Mouse (Mus musculus): ENCODE data around the gene Cenpv. TPM values are rescaled to one million over a fixed set of nuclear protein-coding genes. Genes with fewer than 3 reads are reported as not detected.

The Cenpv gene
- polyA plus RNA-seq, 2 experiments: 27.0 to 40.5 TPM

- Histone ChIP-seq H3K36me3 (ENCODE audit: control insufficient read depth, insufficient read depth, low read length) (no peaks in the 10 kb centered on the region), H3K27me3 (ENCODE audit: control insufficient read depth, insufficient read depth, low read length) (no peaks in the 10 kb centered on the region), H3K9me3 (ENCODE audit: control insufficient read depth, low read length) (no peaks in the 10 kb centered on the region), H3K4me3 (replicated peaks; ENCODE audit: low read length) (peak overlapping the region; percentile 48), H3K4me1 (ENCODE audit: control insufficient read depth, insufficient read depth, low read length) (peaks cover 6% of the 10 kb centered on the region), H3K4me2 (replicated peaks; ENCODE audit: low read depth, low read length, severe bottlenecking) (peak overlapping the region; percentile 99), H3K27ac (replicated peaks; ENCODE audit: low read depth, low read length) (no peak overlapping the region), H3K9ac (ENCODE audit: low read depth, low read length, severe bottlenecking) (peak overlapping the region; percentile 52)
- no peak for TF ChIP-seq POLR2A (IDR thresholded peaks at IDR 0.05; ENCODE audit: borderline replicate concordance, extremely low read depth, insufficient read depth, insufficient read length)
- WGBS: 9% methylated on average over 27 of the region's 27 CpGs
- peak; percentile 19; the same call in 1 of the 2 replicates for ATAC-seq (ENCODE audit: low FRiP score, low read depth)
- DNase-seq (ENCODE audit: low spot score): no peak
Observed at GRCm38 (mm10) chr11:62575659-62576438, 36.8 kb upstream of the Cenpv start.

GRCm38 (mm10) chr11:62575297-62575658 is 36.2 kb upstream of the Cenpv start:
- peaks cover 6% of the 10 kb centered on the region for H3K4me1 ChIP-seq (ENCODE audit: control insufficient read depth, insufficient read depth, low read length)
- H3K9ac ChIP-seq (ENCODE audit: low read depth, low read length, severe bottlenecking): peak overlapping the region; percentile 52
- peak overlapping the region; percentile 48 for H3K4me3 ChIP-seq (replicated peaks; ENCODE audit: low read length)
- no peaks in the 10 kb centered on the region for H3K36me3 ChIP-seq (ENCODE audit: control insufficient read depth, insufficient read depth, low read length)
- no peak for TF ChIP-seq POLR2A (IDR thresholded peaks at IDR 0.05; ENCODE audit: borderline replicate concordance, extremely low read depth, insufficient read depth, insufficient read length)
- no peak overlapping the region for H3K27ac ChIP-seq (replicated peaks; ENCODE audit: low read depth, low read length)
- WGBS: 2% methylated on average over 9 of the region's 9 CpGs
- peak overlapping the region; percentile 99 for H3K4me2 ChIP-seq (replicated peaks; ENCODE audit: low read depth, low read length, severe bottlenecking)
- peak; percentile 83 for ATAC-seq (ENCODE audit: low FRiP score, low read depth)
- no peaks in the 10 kb centered on the region for H3K27me3 ChIP-seq (ENCODE audit: control insufficient read depth, insufficient read depth, low read length)
- H3K9me3 ChIP-seq (ENCODE audit: control insufficient read depth, low read length): no peaks in the 10 kb centered on the region
- peak; percentile 74 for DNase-seq (ENCODE audit: low spot score)

GRCm38 (mm10) chr11:62574703-62575085 is 35.6 kb upstream of the Cenpv start:
- H3K4me1 ChIP-seq (ENCODE audit: control insufficient read depth, insufficient read depth, low read length): peaks cover 6% of the 10 kb centered on the region
- H3K36me3 ChIP-seq (ENCODE audit: control insufficient read depth, insufficient read depth, low read length): no peaks in the 10 kb centered on the region
- no peak for DNase-seq (ENCODE audit: low spot score)
- H3K4me3 ChIP-seq (replicated peaks; ENCODE audit: low read length): no peak overlapping the region
- no peak overlapping the region for H3K9ac ChIP-seq (ENCODE audit: low read depth, low read length, severe bottlenecking)
- no peak overlapping the region for H3K27ac ChIP-seq (replicated peaks; ENCODE audit: low read depth, low read length)
- no peak overlapping the region for H3K4me2 ChIP-seq (replicated peaks; ENCODE audit: low read depth, low read length, severe bottlenecking)
- H3K9me3 ChIP-seq (ENCODE audit: control insufficient read depth, low read length): no peaks in the 10 kb centered on the region
- ATAC-seq (ENCODE audit: low FRiP score, low read depth): no peak
- TF ChIP-seq POLR2A (IDR thresholded peaks at IDR 0.05; ENCODE audit: borderline replicate concordance, extremely low read depth, insufficient read depth, insufficient read length): no peak
- WGBS: 82% methylated on average over 4 of the region's 4 CpGs
- H3K27me3 ChIP-seq (ENCODE audit: control insufficient read depth, insufficient read depth, low read length): no peaks in the 10 kb centered on the region

GRCm38 (mm10) chr11:62573959-62574702 is 35.1 kb upstream of the Cenpv start, which contains the start of gene Trpv2:
Gene Trpv2 (plus strand): TSS chr11:62574486.
- Histone ChIP-seq H3K4me1 (ENCODE audit: control insufficient read depth, insufficient read depth, low read length) (peaks cover 6% of the 10 kb centered on the region), H3K27ac (replicated peaks; ENCODE audit: low read depth, low read length) (no peak within 1 kb of the TSS), H3K9me3 (ENCODE audit: control insufficient read depth, low read length) (no peaks in the 10 kb centered on the region), H3K27me3 (ENCODE audit: control insufficient read depth, insufficient read depth, low read length) (no peaks in the 10 kb centered on the region), H3K4me2 (replicated peaks; ENCODE audit: low read depth, low read length, severe bottlenecking) (peak within 1 kb of the TSS; percentile 99), H3K9ac (ENCODE audit: low read depth, low read length, severe bottlenecking) (no peak within 1 kb of the TSS; the same call in 1 of the 2 replicates), H3K36me3 (ENCODE audit: control insufficient read depth, insufficient read depth, low read length) (no peaks in the 10 kb centered on the region), H3K4me3 (replicated peaks; ENCODE audit: low read length) (peak within 1 kb of the TSS; percentile 48)
- DNase-seq (ENCODE audit: low spot score) (no peak), ATAC-seq (ENCODE audit: low FRiP score, low read depth) (no peak)
- TF ChIP-seq POLR2A (IDR thresholded peaks at IDR 0.05; ENCODE audit: borderline replicate concordance, extremely low read depth, insufficient read depth, insufficient read length): no peak
- 76% methylated on average over 6 of the region's 6 CpGs for WGBS

GRCm38 (mm10) chr11:62568300-62568699 is 29.2 kb upstream of the Cenpv start:
- Histone ChIP-seq H3K36me3 (ENCODE audit: control insufficient read depth, insufficient read depth, low read length) (no peaks in the 10 kb centered on the region), H3K27me3 (ENCODE audit: control insufficient read depth, insufficient read depth, low read length) (no peaks in the 10 kb centered on the region), H3K9me3 (ENCODE audit: control insufficient read depth, low read length) (no peaks in the 10 kb centered on the region), H3K4me3 (replicated peaks; ENCODE audit: low read length) (no peak overlapping the region), H3K9ac (ENCODE audit: low read depth, low read length, severe bottlenecking) (no peak overlapping the region), H3K27ac (replicated peaks; ENCODE audit: low read depth, low read length) (no peak overlapping the region), H3K4me1 (ENCODE audit: control insufficient read depth, insufficient read depth, low read length) (no peaks in the 10 kb centered on the region), H3K4me2 (replicated peaks; ENCODE audit: low read depth, low read length, severe bottlenecking) (no peak overlapping the region)
- DNase-seq (ENCODE audit: low spot score): peak; percentile 15
- WGBS: 66% methylated on average over 3 of the region's 3 CpGs
- TF ChIP-seq POLR2A (IDR thresholded peaks at IDR 0.05; ENCODE audit: borderline replicate concordance, extremely low read depth, insufficient read depth, insufficient read length): no peak
- no peak for ATAC-seq (ENCODE audit: low FRiP score, low read depth)
